Mouse (Mus musculus): ENCODE data around the gene St6galnac4. TPM values are rescaled to one million over a fixed set of nuclear protein-coding genes. Genes with fewer than 3 reads are reported as not detected.

St6galnac4 gene
- polyA plus RNA-seq, 1 experiment: 34.8 TPM

GRCm38 (mm10) chr2:32566536-32567063 lies 20.3 kb upstream of the St6galnac4 start:
- TF ChIP-seq POLR2A (IDR thresholded peaks at IDR 0.05; ENCODE audit: extremely low read depth, insufficient read depth, low read length): no peak
- TF ChIP-seq CTCF (IDR thresholded peaks at IDR 0.05; ENCODE audit: extremely low read depth, insufficient read depth, low read length): peak; percentile 98
- no peaks in the 10 kb centered on the region for H3K4me1 ChIP-seq (ENCODE audit: control insufficient read depth, insufficient read depth, low read length)
- no peak overlapping the region for H3K27ac ChIP-seq (ENCODE audit: insufficient read depth, low read length)
- H3K4me3 ChIP-seq (ENCODE audit: insufficient read depth, low read length): no peak overlapping the region

- Histone ChIP-seq H3K27ac (ENCODE audit: insufficient read depth, low read length) (no peak overlapping the region), H3K4me1 (ENCODE audit: control insufficient read depth, insufficient read depth, low read length) (no peaks in the 10 kb centered on the region)
- TF ChIP-seq CTCF (IDR thresholded peaks at IDR 0.05; ENCODE audit: extremely low read depth, insufficient read depth, low read length) (no peak), POLR2A (IDR thresholded peaks at IDR 0.05; ENCODE audit: extremely low read depth, insufficient read depth, low read length) (no peak)
Observed at GRCm38 (mm10) chr2:32568149-32568548, 18.7 kb upstream of the St6galnac4 start.

GRCm38 (mm10) chr2:32568941-32569340 lies 18.0 kb upstream of the St6galnac4 start:
- no peak overlapping the region for H3K27ac ChIP-seq (ENCODE audit: insufficient read depth, low read length)
- TF ChIP-seq POLR2A (IDR thresholded peaks at IDR 0.05; ENCODE audit: extremely low read depth, insufficient read depth, low read length) (no peak), CTCF (IDR thresholded peaks at IDR 0.05; ENCODE audit: extremely low read depth, insufficient read depth, low read length) (no peak)
- H3K4me1 ChIP-seq (ENCODE audit: control insufficient read depth, insufficient read depth, low read length): no peaks in the 10 kb centered on the region
- no peak overlapping the region for H3K4me3 ChIP-seq (ENCODE audit: insufficient read depth, low read length)

More at GRCm38 (mm10) chr2:32568149-32568548, 18.7 kb upstream of the St6galnac4 start:
- H3K4me3 ChIP-seq (ENCODE audit: insufficient read depth, low read length): no peak overlapping the region

- Histone ChIP-seq H3K4me3 (ENCODE audit: insufficient read depth, low read length) (peak within 1 kb of the TSS; percentile 77), H3K27ac (ENCODE audit: insufficient read depth, low read length) (0 out of 2 replicates have a peak within 1 kb of the TSS, but pooled peaks have one; percentile 26), H3K4me1 (ENCODE audit: control insufficient read depth, insufficient read depth, low read length) (no peaks in the 10 kb centered on the region)
- TF ChIP-seq CTCF (IDR thresholded peaks at IDR 0.05; ENCODE audit: extremely low read depth, insufficient read depth, low read length) (no peak), POLR2A (IDR thresholded peaks at IDR 0.05; ENCODE audit: extremely low read depth, insufficient read depth, low read length) (peak; percentile 98)
Observed at GRCm38 (mm10) chr2:32570698-32571494, 16.0 kb upstream of the St6galnac4 start, which contains the start of gene Dpm2. Gene Dpm2 (plus strand): TSS chr2:32570858.

GRCm38 (mm10) chr2:32572196-32572595 lies 14.7 kb upstream of the St6galnac4 start:
- Histone ChIP-seq H3K4me3 (ENCODE audit: insufficient read depth, low read length) (no peak overlapping the region; the same call in 1 of the 2 replicates), H3K27ac (ENCODE audit: insufficient read depth, low read length) (no peak overlapping the region), H3K4me1 (ENCODE audit: control insufficient read depth, insufficient read depth, low read length) (peaks cover 3% of the 10 kb centered on the region; the same call in 1 of the 2 replicates)
- TF ChIP-seq CTCF (IDR thresholded peaks at IDR 0.05; ENCODE audit: extremely low read depth, insufficient read depth, low read length) (no peak), POLR2A (IDR thresholded peaks at IDR 0.05; ENCODE audit: extremely low read depth, insufficient read depth, low read length) (0 out of 2 replicates have a peak, but pooled peaks have one; percentile 5)

- no peak for TF ChIP-seq CTCF (IDR thresholded peaks at IDR 0.05; ENCODE audit: extremely low read depth, insufficient read depth, low read length)
- Histone ChIP-seq H3K4me3 (ENCODE audit: insufficient read depth, low read length) (peak within 1 kb of the TSS; percentile 50), H3K4me1 (ENCODE audit: control insufficient read depth, insufficient read depth, low read length) (peaks cover 5% of the 10 kb centered on the region; the same call in 1 of the 2 replicates), H3K27ac (ENCODE audit: insufficient read depth, low read length) (peak within 1 kb of the TSS; percentile 15; the same call in 1 of the 2 replicates)
Observed at GRCm38 (mm10) chr2:32574497-32574896, 12.4 kb upstream of the St6galnac4 start, which contains the start of gene Pip5kl1. Gene Pip5kl1 (plus strand): TSS chr2:32574797.

- Histone ChIP-seq H3K4me3 (ENCODE audit: insufficient read depth, low read length) (peak overlapping the region; percentile 50), H3K4me1 (ENCODE audit: control insufficient read depth, insufficient read depth, low read length) (peaks cover 5% of the 10 kb centered on the region; the same call in 1 of the 2 replicates), H3K27ac (ENCODE audit: insufficient read depth, low read length) (peak overlapping the region; percentile 15; the same call in 1 of the 2 replicates)
- peak; percentile 79 for TF ChIP-seq CTCF (IDR thresholded peaks at IDR 0.05; ENCODE audit: extremely low read depth, insufficient read depth, low read length)
- no peak for TF ChIP-seq POLR2A (IDR thresholded peaks at IDR 0.05; ENCODE audit: extremely low read depth, insufficient read depth, low read length)
Observed at GRCm38 (mm10) chr2:32574901-32575585, 11.9 kb upstream of the St6galnac4 start.

GRCm38 (mm10) chr2:32575586-32576160 lies 11.2 kb upstream of the St6galnac4 start, which contains the start of gene 9430097D07Rik:
Gene 9430097D07Rik (minus strand): TSS chr2:32575684.
- H3K27ac ChIP-seq (ENCODE audit: insufficient read depth, low read length): peak within 1 kb of the TSS; percentile 15; the same call in 1 of the 2 replicates

GRCm38 (mm10) chr2:32576532-32576931 lies 10.4 kb upstream of the St6galnac4 start:
- TF ChIP-seq POLR2A (IDR thresholded peaks at IDR 0.05; ENCODE audit: extremely low read depth, insufficient read depth, low read length): no peak
- no peak for TF ChIP-seq CTCF (IDR thresholded peaks at IDR 0.05; ENCODE audit: extremely low read depth, insufficient read depth, low read length)
- peaks cover 5% of the 10 kb centered on the region; the same call in 1 of the 2 replicates for H3K4me1 ChIP-seq (ENCODE audit: control insufficient read depth, insufficient read depth, low read length)
- H3K4me3 ChIP-seq (ENCODE audit: insufficient read depth, low read length): no peak overlapping the region; the same call in 1 of the 2 replicates
- H3K27ac ChIP-seq (ENCODE audit: insufficient read depth, low read length): no peak overlapping the region

More at GRCm38 (mm10) chr2:32575586-32576160, 11.2 kb upstream of the St6galnac4 start, which contains the start of gene 9430097D07Rik:
- Histone ChIP-seq H3K4me3 (ENCODE audit: insufficient read depth, low read length) (peak within 1 kb of the TSS; percentile 50), H3K4me1 (ENCODE audit: control insufficient read depth, insufficient read depth, low read length) (peaks cover 5% of the 10 kb centered on the region; the same call in 1 of the 2 replicates)
- TF ChIP-seq CTCF (IDR thresholded peaks at IDR 0.05; ENCODE audit: extremely low read depth, insufficient read depth, low read length) (no peak), POLR2A (IDR thresholded peaks at IDR 0.05; ENCODE audit: extremely low read depth, insufficient read depth, low read length) (peak; percentile 79; the same call in 1 of the 2 replicates)

Measured in cortical plate, adult 2 months (tissue).